Mouse (Mus musculus) CD4-positive, CD25-positive, alpha-beta regulatory T cell, adult 4 months (primary cell): ENCODE measurements around the gene Cfb. TPM values are rescaled to one million over a fixed set of nuclear protein-coding genes. Genes with fewer than 3 reads are reported as not detected.
"Not testable (repeated sequence)": the region's sequence is repeated elsewhere in the genome, so short reads cannot be mapped to it uniquely, and the experiment has no call there.

Experiments used
- ATAC-seq: one replicate; pipeline ENCODE4 v1.8.0; 2017
- polyA plus RNA-seq, 2 experiments: library from polyadenylated mRNA; unstranded; fragments of 100-300 nt; shearing (Covaris generic); gene quantifications; one replicate each; pipeline ENCODE4 v1.2.1; 2017

Gene Cfb
- polyA plus RNA-seq, 2 experiments from 2014 or later: 0.27 to 0.61 TPM

GRCm38 (mm10) chr17:34836155-34836855 is 26.0 kb downstream of the Cfb start:
- ATAC-seq: peak; percentile 36

GRCm38 (mm10) chr17:34830776-34831175 is 31.5 kb downstream of the Cfb start:
- ATAC-seq: not testable (repeated sequence)

- ATAC-seq: no peak
Observed at GRCm38 (mm10) chr17:34814818-34815370, 47.4 kb downstream of the Cfb start.

GRCm38 (mm10) chr17:34813747-34814146 is 48.6 kb downstream of the Cfb start:
- not testable (repeated sequence) for ATAC-seq

- ATAC-seq: no peak
Observed at GRCm38 (mm10) chr17:34811275-34811674, 51.0 kb downstream of the Cfb start.

GRCm38 (mm10) chr17:34810811-34811210 is 51.5 kb downstream of the Cfb start:
- ATAC-seq: not testable (repeated sequence)

GRCm38 (mm10) chr17:34810411-34810810 is 51.9 kb downstream of the Cfb start:
- ATAC-seq: not testable (repeated sequence)

- ATAC-seq: no peak
Observed at GRCm38 (mm10) chr17:34808599-34809205, 53.6 kb downstream of the Cfb start.

- ATAC-seq: no peak
Observed at GRCm38 (mm10) chr17:34807176-34807575, 55.1 kb downstream of the Cfb start.

Other genes starting within 250 kb of the Cfb start
- 1 to 10 TPM; 1.9 to 2.8 TPM for gene Egfl8, start 246.5 kb downstream of the Cfb start, polyA plus RNA-seq
- 10 to 100 TPM; 20.6 to 32.2 TPM for gene Ppt2, start 234.0 kb downstream of the Cfb start, polyA plus RNA-seq
- 1 to 10 TPM; 1.4 to 2.2 TPM for gene Prrt1, start 233.0 kb downstream of the Cfb start, polyA plus RNA-seq
- gene Fkbpl, start 217.8 kb downstream of the Cfb start, polyA plus RNA-seq: 1 to 10 TPM; 3.6 to 5.9 TPM
- gene Atf6b, start 215.4 kb downstream of the Cfb start, polyA plus RNA-seq: 10 to 100 TPM; 15.2 to 20.2 TPM
- not detected for gene Tnxb, start 192.0 kb downstream of the Cfb start, polyA plus RNA-seq
- gene C4b, start 118.6 kb downstream of the Cfb start, polyA plus RNA-seq: not detected
- gene Cyp21a1, start 58.0 kb downstream of the Cfb start, polyA plus RNA-seq: not detected
- gene Stk19, start 25.6 kb downstream of the Cfb start, polyA plus RNA-seq: 10 to 100 TPM; 24.4 to 46.0 TPM
- gene Dxo, start 25.5 kb downstream of the Cfb start, polyA plus RNA-seq: 10 to 100 TPM; 28.8 to 33.4 TPM
- 10 to 100 TPM; 26.8 to 44.1 TPM for gene Skiv2l, start 12.3 kb downstream of the Cfb start, polyA plus RNA-seq
- 10 to 100 TPM; 33.2 to 44.8 TPM for gene Nelfe, start 12.1 kb downstream of the Cfb start, polyA plus RNA-seq
- gene Zbtb12, start 17.0 kb upstream of the Cfb start, polyA plus RNA-seq: not detected
- gene Gm20547, start 19.5 kb upstream of the Cfb start, polyA plus RNA-seq: not detected
- 1 to 10 TPM; 1.1 to 2.5 TPM for gene C2, start 35.7 kb upstream of the Cfb start, polyA plus RNA-seq
- gene Ehmt2, start 36.0 kb upstream of the Cfb start, polyA plus RNA-seq: 10 to 100 TPM; 21.8 to 30.5 TPM
- not detected for gene Slc44a4, start 51.9 kb upstream of the Cfb start, polyA plus RNA-seq
- 10 to 100 TPM; 32.5 to 40.6 TPM for gene Neu1, start 68.7 kb upstream of the Cfb start, polyA plus RNA-seq
- 1 to 10 TPM in 1 of 2 experiments, under 1 TPM in 1; 0.84 to 3.7 TPM for gene Hspa1b, start 96.7 kb upstream of the Cfb start, polyA plus RNA-seq
- gene Gm20481, start 107.4 kb upstream of the Cfb start, polyA plus RNA-seq: 1 to 10 TPM in 1 of 2 experiments, not detected in 1; 3.1 TPM
- 1 to 10 TPM in 1 of 2 experiments, not detected in 1; 1.1 TPM for gene Hspa1a, start 109.6 kb upstream of the Cfb start, polyA plus RNA-seq
- gene Hspa1l, start 110.2 kb upstream of the Cfb start, polyA plus RNA-seq: 1 to 10 TPM in 1 of 2 experiments, under 1 TPM in 1; 0.17 to 1.3 TPM
- 10 to 100 TPM; 51.4 to 54.8 TPM for gene Lsm2, start 119.3 kb upstream of the Cfb start, polyA plus RNA-seq
- 10 to 100 TPM; 28.4 to 31.6 TPM for gene Vars, start 138.5 kb upstream of the Cfb start, polyA plus RNA-seq
- gene Vwa7, start 154.1 kb upstream of the Cfb start, polyA plus RNA-seq: under 1 TPM; 0.12 to 0.14 TPM
- 1 to 10 TPM; 2.7 to 2.8 TPM for gene Sapcd1, start 165.5 kb upstream of the Cfb start, polyA plus RNA-seq
- 1 to 10 TPM; 1.8 to 2.5 TPM for gene Msh5, start 184.2 kb upstream of the Cfb start, polyA plus RNA-seq
- gene Clic1, start 187.4 kb upstream of the Cfb start, polyA plus RNA-seq: 100 to 1,000 TPM; 490 to 619 TPM
- gene Ddah2, start 196.5 kb upstream of the Cfb start, polyA plus RNA-seq: 1 to 10 TPM; 1.1 to 6.3 TPM
- gene Ly6g6c, start 202.9 kb upstream of the Cfb start, polyA plus RNA-seq: not detected
- gene Mpig6b, start 203.7 kb upstream of the Cfb start, polyA plus RNA-seq: not detected
- gene Ly6g6e, start 214.4 kb upstream of the Cfb start, polyA plus RNA-seq: not detected
- not detected for gene Ly6g6d, start 215.5 kb upstream of the Cfb start, polyA plus RNA-seq
- gene Ly6g6f, start 223.1 kb upstream of the Cfb start, polyA plus RNA-seq: not detected
- 10 to 100 TPM; 23.5 to 27.2 TPM for gene Abhd16a, start 226.7 kb upstream of the Cfb start, polyA plus RNA-seq
- not detected for gene Ly6g5c, start 245.8 kb upstream of the Cfb start, polyA plus RNA-seq